In genomic region chr11:78247012-78247348, GRCm38 (mm10) we compare ENCODE assay signal across 9 mouse cellular contexts. TPM values are rescaled to one million over a fixed set of nuclear protein-coding genes. Genes with fewer than 3 reads are reported as not detected.
DNase-seq lines count a peak whose midpoint lies in the region; ATAC-seq and TF ChIP-seq lines count a peak whose summit lies in the region.
"Had no signal": no experiment of that assay in that cellular context is flagged by ENCODE, and none has a peak within 500 bp of the region (broad histone marks: within the 10 kb centered on the region; RNA-seq: fewer than 3 reads in every experiment).

No protein-coding gene starts in this region.

- H3K27ac ChIP-seq in heart, embryonic 11.5 days (ENCODE audit: low read depth, low read length) = no peak overlapping the region
- no peak overlapping the region for H3K27ac ChIP-seq in forebrain, embryonic 15.5 days (replicated peaks)
- no peak overlapping the region for H3K27ac ChIP-seq in liver, embryonic 14.5 days

- H3K9ac ChIP-seq in heart, embryonic 11.5 days (ENCODE audit: low read depth, low read length) = no peak overlapping the region
- H3K9ac ChIP-seq in forebrain, embryonic 15.5 days (replicated peaks) = no peak overlapping the region
- H3K9ac ChIP-seq in liver, embryonic 14.5 days (replicated peaks) = no peak overlapping the region

- no peaks in the 10 kb centered on the region for H3K9me3 ChIP-seq in heart, embryonic 11.5 days (replicated peaks; ENCODE audit: control insufficient read depth, low read length)
- H3K9me3 ChIP-seq in E14TG2a.4 (ENCODE audit: low read length) = no peaks in the 10 kb centered on the region
- H3K9me3 ChIP-seq in forebrain, embryonic 15.5 days = no peaks in the 10 kb centered on the region
- H3K9me3 ChIP-seq in liver, embryonic 14.5 days (ENCODE audit: control insufficient read depth, low read length) = no peaks in the 10 kb centered on the region

- H3K27me3 ChIP-seq in heart, embryonic 11.5 days (ENCODE audit: control insufficient read depth, insufficient read depth, low read length) = no peaks in the 10 kb centered on the region
- H3K27me3 ChIP-seq in E14TG2a.4 (ENCODE audit: insufficient read depth, low read length) = no peaks in the 10 kb centered on the region
- H3K27me3 ChIP-seq in forebrain, embryonic 15.5 days = no peaks in the 10 kb centered on the region
- H3K27me3 ChIP-seq in liver, embryonic 14.5 days (ENCODE audit: control insufficient read depth, insufficient read depth, low read length) = no peaks in the 10 kb centered on the region

- TF ChIP-seq CTCF in E14TG2a.4 (conservative IDR thresholded peaks at IDR 0.05; ENCODE audit: low read length) = no peak
- no peak for TF ChIP-seq CTCF in liver, embryonic 14.5 days (IDR thresholded peaks at IDR 0.05; ENCODE audit: low read depth)

- DNase-seq in heart, postnatal 4 days = no peak
- no peak for DNase-seq in liver, embryonic 14.5 days (ENCODE audit: low read depth in 3 of 3, low spot score in 3 of 3)
- DNase-seq in layer of hippocampus, postnatal 36 days = no peak
- DNase-seq in adipocyte (ENCODE audit: low spot score) = no peak
- DNase-seq: kidney, adult 18-20 months had no signal

- peaks cover 2% of the 10 kb centered on the region; the same call in 1 of the 2 replicates for H3K36me3 ChIP-seq in heart, embryonic 11.5 days (ENCODE audit: control insufficient read depth, insufficient read depth, low read length)
- H3K36me3 ChIP-seq in E14TG2a.4 (ENCODE audit: insufficient read depth, low read length) = peaks cover 37% of the 10 kb centered on the region
- peaks cover 17% of the 10 kb centered on the region; the same call in 1 of the 2 replicates for H3K36me3 ChIP-seq in forebrain, embryonic 15.5 days
- H3K36me3 ChIP-seq in liver, embryonic 14.5 days (replicated peaks; ENCODE audit: control insufficient read depth, insufficient read depth, low read depth) = no peaks in the 10 kb centered on the region; the same call in 1 of the 2 replicates

- H3K4me1 ChIP-seq in heart, embryonic 11.5 days (ENCODE audit: control insufficient read depth, insufficient read depth, low read length) = peaks cover 14% of the 10 kb centered on the region
- peaks cover 69% of the 10 kb centered on the region for H3K4me1 ChIP-seq in E14TG2a.4 (replicated peaks; ENCODE audit: low read depth, low read length)
- H3K4me1 ChIP-seq in forebrain, embryonic 15.5 days = peaks cover 46% of the 10 kb centered on the region
- H3K4me1 ChIP-seq in liver, embryonic 14.5 days (replicated peaks; ENCODE audit: control insufficient read depth in 2 of 2, insufficient read depth in 2 of 2, low read length in 1 of 2) = peaks cover 15 to 17% of the 10 kb centered on the region in 2 experiments

- H3K4me3 ChIP-seq in heart, embryonic 11.5 days (ENCODE audit: low read depth, low read length) = peak overlapping the region; percentile 85; the same call in 1 of the 2 replicates
- peak overlapping the region; percentile 99 for H3K4me3 ChIP-seq in E14TG2a.4 (replicated peaks; ENCODE audit: low read length)
- 0 out of 2 replicates have a peak overlapping the region, but pooled peaks have one; percentile 69 for H3K4me3 ChIP-seq in forebrain, embryonic 15.5 days
- peak overlapping the region in 1 of 2 experiments; percentile 76; a peak in 2 of 4 replicates for H3K4me3 ChIP-seq in liver, embryonic 14.5 days (ENCODE audit: insufficient read depth in 1 of 2, low read depth in 2 of 2, low read length in 2 of 2)

- H3K4me2 ChIP-seq in heart, embryonic 11.5 days = peak overlapping the region; percentile 86
- H3K4me2 ChIP-seq in forebrain, embryonic 15.5 days (replicated peaks) = peak overlapping the region; percentile 76; the same call in 1 of the 2 replicates
- peak overlapping the region; percentile 86 for H3K4me2 ChIP-seq in liver, embryonic 14.5 days (ENCODE audit: low read depth)

- no peak for ATAC-seq in heart, embryonic 11.5 days (replicated peaks; ENCODE audit: insufficient number of reproducible peaks, low FRiP score, low TSS enrichment)
- ATAC-seq in forebrain, embryonic 15.5 days (replicated peaks) = no peak
- ATAC-seq in liver, embryonic 14.5 days (ENCODE audit: insufficient read depth) = no peak
- ATAC-seq in activated CD4-positive, CD25-positive, alpha-beta regulatory T cell, adult 4 months = no peak

- 58% methylated on average over 3 of the region's 3 CpGs for WGBS in heart, embryonic 11.5 days (ENCODE audit: insufficient replicate concordance)
- WGBS in forebrain, embryonic 15.5 days = 70% methylated on average over 3 of the region's 3 CpGs
- 38% methylated on average over 3 of the region's 3 CpGs for WGBS in liver, embryonic 14.5 days (ENCODE audit: insufficient replicate concordance)

- no peak for TF ChIP-seq EP300 in liver, embryonic 14.5 days (IDR thresholded peaks at IDR 0.05; ENCODE audit: low read depth)

RNA-seq across cellular contexts. Expression of gene Supt6, which starts 1.2 kb away (rescaled TPM):
- 15.2 and 22.2 TPM in 2 replicates for polyA plus RNA-seq in heart, embryonic 11.5 days (2014; fragmentation: Nextera tagmentation; extraction: Ambion mirVana)
- total RNA-seq in heart, postnatal 4 days (2021) = 10 to 100 TPM; 35.7 to 37.2 TPM
- polyA plus RNA-seq in forebrain, embryonic 15.5 days (2015; fragmentation: Nextera tagmentation; extraction: Ambion mirVana) = 29.0 and 29.4 TPM in 2 replicates
- 7.4 and 8.4 TPM in 2 replicates for polyA plus RNA-seq in liver, embryonic 14.5 days (2012; rRNA removed)
- polyA plus RNA-seq in liver, embryonic 14.5 days (2014; fragmentation: Nextera tagmentation; extraction: Ambion mirVana) = 7.4 and 7.8 TPM in 2 replicates
- 10 to 100 TPM; 14.4 to 18.0 TPM for polyA plus RNA-seq in activated CD4-positive, CD25-positive, alpha-beta regulatory T cell, adult 4 months (2017; shearing (Covaris generic))
- 100 to 1,000 TPM; 116 to 125 TPM for total RNA-seq in layer of hippocampus, postnatal 36 days (2021)

RNA-seq across cellular contexts. Expression of gene Sdf2, which starts 1.4 kb away (rescaled TPM):
- 50.2 and 55.1 TPM in 2 replicates for polyA plus RNA-seq in heart, embryonic 11.5 days (2014; fragmentation: Nextera tagmentation; extraction: Ambion mirVana)
- total RNA-seq in heart, postnatal 4 days (2021) = 10 to 100 TPM; 41.2 to 43.9 TPM
- 66.7 and 69.4 TPM in 2 replicates for polyA plus RNA-seq in forebrain, embryonic 15.5 days (2015; fragmentation: Nextera tagmentation; extraction: Ambion mirVana)
- polyA plus RNA-seq in liver, embryonic 14.5 days (2012; rRNA removed) = 31.6 and 34.3 TPM in 2 replicates
- 30.7 and 30.8 TPM in 2 replicates for polyA plus RNA-seq in liver, embryonic 14.5 days (2014; fragmentation: Nextera tagmentation; extraction: Ambion mirVana)
- polyA plus RNA-seq in activated CD4-positive, CD25-positive, alpha-beta regulatory T cell, adult 4 months (2017; shearing (Covaris generic)) = 100 to 1,000 TPM; 102 to 108 TPM
- 10 to 100 TPM; 61.0 to 66.3 TPM for total RNA-seq in layer of hippocampus, postnatal 36 days (2021)

RNA-seq across cellular contexts. Expression of gene 2610507B11Rik, which starts 14.6 kb away (rescaled TPM):
- polyA plus RNA-seq in heart, embryonic 11.5 days (2014; fragmentation: Nextera tagmentation; extraction: Ambion mirVana) = 69.4 and 86.5 TPM in 2 replicates
- total RNA-seq in heart, postnatal 4 days (2021) = 100 to 1,000 TPM; 178 to 185 TPM
- polyA plus RNA-seq in forebrain, embryonic 15.5 days (2015; fragmentation: Nextera tagmentation; extraction: Ambion mirVana) = 58.5 and 60.5 TPM in 2 replicates
- 17.3 and 20.5 TPM in 2 replicates for polyA plus RNA-seq in liver, embryonic 14.5 days (2012; rRNA removed)
- polyA plus RNA-seq in liver, embryonic 14.5 days (2014; fragmentation: Nextera tagmentation; extraction: Ambion mirVana) = 26.5 and 32.8 TPM in 2 replicates
- 10 to 100 TPM; 21.1 to 38.7 TPM for polyA plus RNA-seq in activated CD4-positive, CD25-positive, alpha-beta regulatory T cell, adult 4 months (2017; shearing (Covaris generic))
- total RNA-seq in layer of hippocampus, postnatal 36 days (2021) = 100 to 1,000 TPM; 194 to 217 TPM

RNA-seq across cellular contexts. Expression of gene BC030499, which starts 43.7 kb away (rescaled TPM):
- 0.17 TPM in 1 of 2 replicates, not detected in the other for polyA plus RNA-seq in heart, embryonic 11.5 days (2014; fragmentation: Nextera tagmentation; extraction: Ambion mirVana)
- 1 to 10 TPM; 1.2 to 1.4 TPM for total RNA-seq in heart, postnatal 4 days (2021)
- polyA plus RNA-seq in forebrain, embryonic 15.5 days (2015; fragmentation: Nextera tagmentation; extraction: Ambion mirVana) = 0.17 and 0.27 TPM in 2 replicates
- polyA plus RNA-seq in liver, embryonic 14.5 days (2012; rRNA removed) = 0.17 and 0.25 TPM in 2 replicates
- polyA plus RNA-seq in liver, embryonic 14.5 days (2014; fragmentation: Nextera tagmentation; extraction: Ambion mirVana) = 0.06 TPM in 1 of 2 replicates, not detected in the other
- polyA plus RNA-seq in activated CD4-positive, CD25-positive, alpha-beta regulatory T cell, adult 4 months (2017; shearing (Covaris generic)) = 1 to 10 TPM in 1 of 2 experiments, under 1 TPM in 1; 0.65 to 1.2 TPM
- total RNA-seq in layer of hippocampus, postnatal 36 days (2021) = 1 to 10 TPM; 7.2 to 7.8 TPM

RNA-seq across cellular contexts. Expression of gene Proca1, which starts 53.8 kb away (rescaled TPM):
- 4.2 TPM in 2 replicates for polyA plus RNA-seq in heart, embryonic 11.5 days (2014; fragmentation: Nextera tagmentation; extraction: Ambion mirVana)
- total RNA-seq in heart, postnatal 4 days (2021) = 1 to 10 TPM in 1 of 2 experiments, under 1 TPM in 1; 0.81 to 1.4 TPM
- polyA plus RNA-seq in forebrain, embryonic 15.5 days (2015; fragmentation: Nextera tagmentation; extraction: Ambion mirVana) = 1.3 TPM in 2 replicates
- 0.08 and 0.16 TPM in 2 replicates for polyA plus RNA-seq in liver, embryonic 14.5 days (2012; rRNA removed)
- polyA plus RNA-seq in liver, embryonic 14.5 days (2014; fragmentation: Nextera tagmentation; extraction: Ambion mirVana) = 0.23 TPM in 1 of 2 replicates, not detected in the other
- 1 to 10 TPM in 1 of 2 experiments, under 1 TPM in 1; 0.49 to 2.5 TPM for polyA plus RNA-seq in activated CD4-positive, CD25-positive, alpha-beta regulatory T cell, adult 4 months (2017; shearing (Covaris generic))
- total RNA-seq in layer of hippocampus, postnatal 36 days (2021) = 1 to 10 TPM; 3.6 to 5.7 TPM
